Mouse (Mus musculus) kidney, embryonic 14.5 days (tissue): ENCODE data around the gene Dhx34. TPM values are rescaled to one million over a fixed set of nuclear protein-coding genes. Genes with fewer than 3 reads are reported as not detected.
A peak's percentile ranks its signal among the peaks of the same experiment; 100 is the strongest.

ENCODE experiments used
- ATAC-seq: fragments of 200-750 bp; cut with Nextera tagmentation; 2 replicates; pipeline ENCODE4 v1.8.0; 2017; ENCODE audit warnings: moderate number of reproducible peaks, mild to moderate bottlenecking, moderate TSS enrichment, moderate library complexity; ENCODE audit not compliant: low FRiP score, low TSS enrichment
- H3K27ac ChIP-seq: fragments of 300-500 bp; sonication (generic); 2 replicates; pipeline ENCODE4 v1.5.1; 2014; ENCODE audit warnings: low read depth, mild to moderate bottlenecking, low read length, moderate library complexity, mixed read lengths
- H3K27me3 ChIP-seq: fragments of 300-500 bp; sonication (generic); 2 replicates; pipeline ENCODE4 v1.6.1; 2014; ENCODE audit warnings: mild to moderate bottlenecking, low read length; ENCODE audit not compliant: control insufficient read depth, insufficient read depth
- H3K36me3 ChIP-seq: fragments of 300-500 bp; sonication (generic); 2 replicates; pipeline ENCODE4 v1.6.1; 2014; ENCODE audit warnings: low read length, mixed read lengths; ENCODE audit not compliant: control insufficient read depth, insufficient read depth
- H3K4me1 ChIP-seq: fragments of 300-500 bp; sonication (generic); 2 replicates; pipeline ENCODE4 v1.6.1; 2014; ENCODE audit warnings: low read length, mixed read lengths; ENCODE audit not compliant: control insufficient read depth, insufficient read depth
- H3K4me2 ChIP-seq: fragments of 300-500 bp; sonication (generic); replicated peaks from 2 replicates; pipeline ENCODE4 v1.6.1; 2014; ENCODE audit warnings: low read depth, mild to moderate bottlenecking, low read length
- H3K4me3 ChIP-seq: fragments of 300-500 bp; sonication (generic); 2 replicates; pipeline ENCODE4 v1.5.1; 2014; ENCODE audit warnings: mild to moderate bottlenecking, low read length
- H3K9ac ChIP-seq: fragments of 300-500 bp; sonication (generic); 2 replicates; pipeline ENCODE4 v1.6.1; 2014; ENCODE audit warnings: low read depth, mild to moderate bottlenecking, low read length, moderate library complexity
- H3K9me3 ChIP-seq: fragments of 300-500 bp; sonication (generic); 2 replicates; pipeline ENCODE4 v1.6.1; 2016; ENCODE audit warnings: low read length; ENCODE audit not compliant: control insufficient read depth
- WGBS: fragments of 180-500 bp; shearing (Covaris S2); extraction: QIAGEN DNeasy Blood & Tissue Kit; methylation state at CpG from one replicate; pipeline ENCODE4 v1.1.7; 2014; 5-methylcytosine and 5-hydroxymethylcytosine counted together
- polyA plus RNA-seq: library from polyadenylated mRNA; unstranded; fragments of >200 nt; fragmentation: Nextera tagmentation; extraction: Ambion mirVana; gene quantifications from 2 replicates; pipeline ENCODE4 v1.2.1, GENCODE M21; 2014

Gene Dhx34
- polyA plus RNA-seq, 1 experiment from 2014 or later, result 13.0 TPM

DNA sequence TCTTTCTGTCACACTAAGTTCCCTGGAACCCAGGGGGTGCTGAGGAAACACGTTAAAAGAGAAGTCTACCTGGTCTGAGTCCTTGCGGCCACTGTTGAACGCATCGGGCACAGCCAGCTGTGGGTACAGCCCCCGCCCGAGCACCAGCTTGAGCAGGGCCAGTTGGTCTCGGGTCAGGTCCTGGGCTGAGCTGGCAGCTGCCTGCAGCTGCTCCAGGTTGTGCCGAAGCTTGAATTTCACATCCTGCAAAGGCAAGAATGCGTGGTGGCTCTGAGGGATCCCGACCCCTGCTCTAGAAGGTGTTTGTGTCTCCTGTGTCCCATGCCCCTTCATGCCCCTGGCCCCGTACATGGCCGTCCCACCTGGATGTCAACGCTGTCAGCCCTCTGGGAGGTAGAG lies 18.3 kb downstream of the Dhx34 start:
- Histone ChIP-seq H3K9ac (no peak overlapping the region), H3K4me1 (peaks cover 2% of the 10 kb centered on the region; the same call in 1 of the 2 replicates), H3K36me3 (peaks cover 62% of the 10 kb centered on the region), H3K27me3 (no peaks in the 10 kb centered on the region), H3K4me3 (no peak overlapping the region), H3K9me3 (no peaks in the 10 kb centered on the region), H3K27ac (peak overlapping the region; percentile 51), H3K4me2 (no peak overlapping the region)
- ATAC-seq, result peak; percentile 65
- WGBS, result 61% methylated on average over 13 of the region's 13 CpGs

DNA sequence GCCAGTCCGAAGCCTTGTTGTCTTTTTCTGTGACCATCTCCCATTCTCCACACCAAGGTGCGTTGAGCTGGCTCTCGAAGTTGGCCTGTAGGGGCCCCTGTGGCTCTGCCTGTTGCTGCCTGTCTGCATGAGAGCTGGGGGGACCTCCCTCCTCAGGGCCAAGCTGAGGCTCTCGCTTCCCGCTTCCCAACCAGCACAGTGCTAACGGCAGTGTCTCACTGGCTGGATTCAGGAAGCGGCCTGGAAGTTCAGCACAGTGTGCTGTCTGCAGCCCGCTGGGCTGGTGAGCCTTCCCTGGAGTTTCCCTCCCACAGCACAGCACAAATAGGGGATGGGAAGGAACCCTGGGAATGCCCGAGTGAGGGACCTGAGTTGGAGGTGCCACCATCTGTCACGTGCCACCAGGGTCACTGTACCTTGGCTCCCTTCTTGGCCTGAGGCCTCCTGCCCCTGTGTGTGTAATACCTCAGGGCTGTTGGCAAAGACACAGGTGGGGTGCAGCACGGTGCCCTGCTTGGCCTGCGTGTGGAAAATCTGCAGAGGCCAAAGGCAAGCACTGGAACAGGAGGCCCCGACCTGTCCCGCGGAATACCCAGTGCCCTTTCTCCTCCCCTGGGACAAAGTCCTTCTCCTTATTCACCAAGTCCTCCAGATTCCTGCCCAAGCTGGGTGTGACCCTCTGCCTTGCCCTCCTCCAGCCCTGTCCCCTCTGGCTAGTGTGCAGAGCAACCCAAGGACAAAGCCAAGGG lies 18.9 kb downstream of the Dhx34 start:
- no peak for ATAC-seq
- H3K9ac ChIP-seq, result no peak overlapping the region

DNA sequence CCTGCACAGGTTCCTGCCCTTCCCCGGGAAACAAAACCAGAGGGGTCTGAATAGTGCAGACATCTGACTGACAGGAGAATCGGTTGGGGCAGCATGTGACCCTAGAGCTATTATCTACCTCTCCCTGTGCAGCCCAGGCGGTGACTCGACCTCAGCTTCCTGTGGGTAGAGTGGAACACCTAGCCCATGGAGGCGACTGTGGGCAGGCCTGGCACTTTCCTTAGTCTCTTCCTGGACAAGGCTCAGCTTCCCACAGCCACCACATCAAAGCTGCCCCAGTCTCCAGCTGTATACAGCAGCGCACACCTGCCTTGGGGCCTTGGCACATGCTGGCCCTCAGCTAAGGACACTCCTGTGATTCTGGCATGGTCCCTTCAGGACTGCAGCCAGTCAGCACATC lies 20.7 kb downstream of the Dhx34 start:
- no peak for ATAC-seq
- peaks cover 72% of the 10 kb centered on the region for H3K36me3 ChIP-seq
- no peak overlapping the region for H3K4me3 ChIP-seq
- no peak overlapping the region for H3K4me2 ChIP-seq
- H3K9me3 ChIP-seq, result no peaks in the 10 kb centered on the region
- no peaks in the 10 kb centered on the region for H3K27me3 ChIP-seq
- whole genome bisulfite sequencing, result 84% methylated on average over 6 of the region's 6 CpGs
- no peaks in the 10 kb centered on the region for H3K4me1 ChIP-seq
- H3K9ac ChIP-seq, result no peak overlapping the region
- no peak overlapping the region for H3K27ac ChIP-seq

More for the DNA sequence above, 18.9 kb downstream of the Dhx34 start:
- Histone ChIP-seq H3K36me3 (peaks cover 67% of the 10 kb centered on the region), H3K4me1 (no peaks in the 10 kb centered on the region), H3K9me3 (no peaks in the 10 kb centered on the region), H3K27me3 (no peaks in the 10 kb centered on the region), H3K4me3 (no peak overlapping the region), H3K4me2 (no peak overlapping the region), H3K27ac (peak overlapping the region; percentile 51)
- WGBS, result 79% methylated on average over 15 of the region's 15 CpGs

DNA sequence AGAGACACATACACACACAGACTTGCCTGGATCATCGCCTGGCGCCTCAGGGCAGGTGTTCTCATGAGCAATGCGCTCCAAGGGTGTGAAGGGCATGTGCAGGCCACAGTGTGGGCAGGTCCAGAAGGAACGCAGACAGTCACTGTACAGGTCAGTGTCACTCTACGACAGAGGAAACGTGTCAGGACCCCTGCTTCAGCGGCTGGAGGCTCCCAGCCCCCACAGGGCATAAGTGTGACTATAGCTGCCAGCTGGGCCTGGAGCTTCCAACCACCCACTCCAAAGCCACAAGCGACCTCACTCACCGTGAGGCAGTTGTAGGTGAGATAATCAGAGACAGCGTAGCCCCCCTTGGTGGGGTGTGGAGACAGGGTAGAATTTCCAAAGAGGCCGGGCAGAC lies 23.3 kb downstream of the Dhx34 start:
- WGBS, result 81% methylated on average over 11 of the region's 11 CpGs
- H3K36me3 ChIP-seq, result peaks cover 59% of the 10 kb centered on the region
- H3K9ac ChIP-seq, result no peak overlapping the region
- no peaks in the 10 kb centered on the region for H3K27me3 ChIP-seq
- H3K4me1 ChIP-seq, result no peaks in the 10 kb centered on the region
- no peak for ATAC-seq
- no peaks in the 10 kb centered on the region for H3K9me3 ChIP-seq
- H3K4me3 ChIP-seq, result no peak overlapping the region
- H3K4me2 ChIP-seq, result no peak overlapping the region
- no peak overlapping the region for H3K27ac ChIP-seq

DNA sequence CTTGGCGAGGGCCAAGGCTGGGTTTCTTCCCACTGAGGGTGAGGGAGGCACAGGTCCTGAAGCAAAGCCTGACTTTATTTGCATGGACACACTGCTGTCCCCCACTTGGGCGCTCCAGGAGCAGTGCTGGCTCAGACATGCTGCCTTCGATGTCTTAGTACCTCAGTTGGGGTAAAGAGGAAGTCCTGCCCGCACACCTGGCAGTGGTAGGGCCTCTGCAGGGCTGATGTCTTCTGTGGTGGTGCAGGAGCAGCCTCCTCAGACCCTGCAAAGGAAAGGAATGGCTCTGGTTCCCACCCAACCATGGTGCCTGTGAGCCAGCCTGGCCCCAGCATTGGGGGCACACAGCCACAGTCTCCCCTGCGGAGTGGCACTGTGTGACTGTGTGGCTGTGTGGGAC lies 24.7 kb downstream of the Dhx34 start:
- H3K4me3 ChIP-seq, result no peak overlapping the region
- H3K9ac ChIP-seq, result no peak overlapping the region
- no peaks in the 10 kb centered on the region for H3K9me3 ChIP-seq
- WGBS, result 75% methylated on average over 5 of the region's 5 CpGs
- H3K27ac ChIP-seq, result no peak overlapping the region
- no peak overlapping the region for H3K4me2 ChIP-seq
- H3K4me1 ChIP-seq, result no peaks in the 10 kb centered on the region
- no peaks in the 10 kb centered on the region for H3K27me3 ChIP-seq
- peaks cover 48% of the 10 kb centered on the region for H3K36me3 ChIP-seq
- no peak for ATAC-seq

DNA sequence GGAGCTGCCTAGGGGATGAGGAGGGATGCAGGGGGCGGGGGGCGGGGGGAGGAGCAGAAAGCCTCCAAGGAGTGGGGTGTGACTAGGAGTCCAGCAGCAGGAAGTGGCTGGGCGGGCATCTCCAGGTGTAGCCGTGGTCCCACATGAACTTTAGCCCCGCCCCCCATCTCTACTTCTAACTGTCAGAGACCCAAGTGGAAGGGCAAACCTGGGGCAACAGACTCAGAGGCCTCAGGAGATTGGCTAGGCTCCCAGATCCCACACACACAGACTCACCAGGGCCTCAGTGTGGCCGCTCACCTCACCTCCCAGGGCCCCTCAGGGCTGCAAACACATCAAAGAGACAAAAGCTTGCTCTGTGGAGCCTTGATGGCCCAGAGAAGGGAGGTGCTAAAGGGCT lies 25.2 kb downstream of the Dhx34 start:
- ATAC-seq, result peak; percentile 37; the same call in 1 of the 2 replicates
- 48% methylated on average over 6 of the region's 6 CpGs for WGBS
- Histone ChIP-seq H3K27me3 (no peaks in the 10 kb centered on the region), H3K9ac (no peak overlapping the region), H3K4me3 (no peak overlapping the region), H3K36me3 (peaks cover 43% of the 10 kb centered on the region), H3K4me1 (no peaks in the 10 kb centered on the region), H3K4me2 (no peak overlapping the region), H3K9me3 (no peaks in the 10 kb centered on the region), H3K27ac (no peak overlapping the region)

DNA sequence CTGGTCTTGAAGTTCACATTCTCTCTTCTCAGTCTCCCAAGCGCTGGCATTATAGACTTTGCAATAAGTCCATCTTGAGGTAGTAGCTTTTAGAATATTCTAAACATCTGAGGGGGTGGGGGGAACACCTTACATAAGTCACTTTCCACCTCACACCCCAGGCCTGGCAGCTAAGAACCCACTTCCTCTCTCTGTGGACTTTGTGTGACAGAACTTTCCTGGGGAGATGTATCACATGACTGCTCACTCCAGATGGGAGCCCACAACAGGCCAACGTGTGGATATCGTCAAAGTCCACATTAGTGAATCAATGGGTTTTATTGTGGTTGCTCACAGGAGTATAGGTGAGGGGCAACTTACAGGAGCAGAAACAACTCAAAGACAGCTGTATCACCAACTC lies 28.1 kb downstream of the Dhx34 start:
- H3K4me2 ChIP-seq, result no peak overlapping the region
- H3K27me3 ChIP-seq, result no peaks in the 10 kb centered on the region
- H3K4me3 ChIP-seq, result no peak overlapping the region
- no peak overlapping the region for H3K9ac ChIP-seq
- ATAC-seq, result no peak
- H3K4me1 ChIP-seq, result no peaks in the 10 kb centered on the region
- H3K36me3 ChIP-seq, result peaks cover 23% of the 10 kb centered on the region
- H3K9me3 ChIP-seq, result no peaks in the 10 kb centered on the region
- no peak overlapping the region for H3K27ac ChIP-seq
- 60% methylated on average over 3 of the region's 3 CpGs for WGBS

DNA sequence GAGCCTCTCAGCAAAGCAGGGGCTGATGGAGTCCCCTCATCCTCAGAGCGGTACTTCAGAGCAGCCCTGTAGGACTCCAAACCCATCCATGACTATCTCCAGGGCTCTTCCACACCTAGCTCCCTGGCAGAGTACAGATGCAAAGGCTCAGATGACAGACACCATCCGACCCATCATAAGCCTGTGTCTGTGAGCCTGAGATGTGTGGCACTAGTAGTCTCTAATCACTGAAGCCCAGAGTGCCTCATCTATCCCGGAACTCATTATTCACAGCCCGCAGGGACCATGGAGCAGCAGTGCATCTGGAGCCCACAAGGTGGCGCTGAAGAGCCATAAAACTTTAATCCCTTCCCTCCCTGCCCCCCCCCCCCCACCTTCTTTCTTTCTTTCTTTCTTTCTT lies 29.5 kb downstream of the Dhx34 start:
- H3K9me3 ChIP-seq, result no peaks in the 10 kb centered on the region
- no peaks in the 10 kb centered on the region for H3K4me1 ChIP-seq
- H3K36me3 ChIP-seq, result peaks cover 10% of the 10 kb centered on the region; the same call in 1 of the 2 replicates
- H3K4me2 ChIP-seq, result no peak overlapping the region
- H3K9ac ChIP-seq, result no peak overlapping the region
- H3K27me3 ChIP-seq, result no peaks in the 10 kb centered on the region
- 16% methylated on average over 5 of the region's 5 CpGs for WGBS
- H3K4me3 ChIP-seq, result no peak overlapping the region
- ATAC-seq, result peak; percentile 36
- no peak overlapping the region for H3K27ac ChIP-seq

DNA sequence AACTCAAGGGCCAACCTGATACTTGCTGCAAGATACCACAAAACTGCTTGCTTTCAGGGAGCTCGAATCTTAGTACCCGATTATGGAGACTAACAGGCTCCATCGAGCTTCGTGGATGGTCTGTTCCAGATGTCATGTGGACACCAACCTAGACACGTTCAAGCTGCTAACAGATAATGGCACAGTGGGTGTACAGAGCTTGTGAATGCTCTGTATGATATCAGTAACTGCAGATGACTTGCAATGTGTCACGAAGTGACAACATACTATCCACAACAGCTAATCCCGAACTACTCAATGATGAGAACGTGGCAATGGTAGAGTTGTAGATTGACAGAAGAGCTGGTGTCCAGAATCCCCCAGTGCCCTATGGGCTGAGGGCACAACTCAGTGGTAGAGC lies 34.3 kb downstream of the Dhx34 start:
- Histone ChIP-seq H3K4me3 (no peak overlapping the region), H3K9ac (no peak overlapping the region), H3K27ac (no peak overlapping the region), H3K36me3 (peaks cover 4% of the 10 kb centered on the region; the same call in 1 of the 2 replicates), H3K9me3 (no peaks in the 10 kb centered on the region), H3K27me3 (no peaks in the 10 kb centered on the region), H3K4me1 (no peaks in the 10 kb centered on the region), H3K4me2 (no peak overlapping the region)
- ATAC-seq, result no peak
- WGBS, result 85% methylated on average over 8 of the region's 8 CpGs
